Mouse (Mus musculus) heart, embryonic 11.5 days (tissue): ENCODE data around the gene Ndufs6. TPM values are rescaled to one million over a fixed set of nuclear protein-coding genes. Genes with fewer than 3 reads are reported as not detected.
A peak's percentile ranks its signal among the peaks of the same experiment; 100 is the strongest.

Experiments used
- ATAC-seq: fragments of 200-750 bp; cut with Nextera tagmentation; replicated peaks from 2 replicates; pipeline ENCODE4 v1.8.0; 2017; ENCODE audit warnings: moderate library complexity; ENCODE audit not compliant: insufficient number of reproducible peaks, low FRiP score, low TSS enrichment
- H3K27ac ChIP-seq: fragments of 300-500 bp; sonication (generic); 2 replicates; pipeline ENCODE4 v1.5.1; 2014; ENCODE audit warnings: mild to moderate bottlenecking, low read depth, low read length
- H3K27me3 ChIP-seq: fragments of 300-500 bp; sonication (generic); 2 replicates; pipeline ENCODE4 v1.6.1; 2014; ENCODE audit warnings: mild to moderate bottlenecking, low read length, mixed read lengths; ENCODE audit not compliant: control insufficient read depth, insufficient read depth
- H3K36me3 ChIP-seq: fragments of 300-500 bp; sonication (generic); 2 replicates; pipeline ENCODE4 v1.6.1; 2014; ENCODE audit warnings: mild to moderate bottlenecking, low read length, moderate library complexity, mixed read lengths; ENCODE audit not compliant: control insufficient read depth, insufficient read depth
- H3K4me1 ChIP-seq: fragments of 300-500 bp; sonication (generic); 2 replicates; pipeline ENCODE4 v1.6.1; 2014; ENCODE audit warnings: low read length; ENCODE audit not compliant: control insufficient read depth, insufficient read depth
- H3K4me2 ChIP-seq: fragments of 300-500 bp; sonication (generic); 2 replicates; pipeline ENCODE4 v1.6.1; 2014; ENCODE audit warnings: mild to moderate bottlenecking, moderate library complexity
- H3K4me3 ChIP-seq: fragments of 300-500 bp; sonication (generic); 2 replicates; pipeline ENCODE4 v1.5.1; 2014; ENCODE audit warnings: low read depth, low read length
- H3K9ac ChIP-seq: fragments of 300-500 bp; sonication (generic); 2 replicates; pipeline ENCODE4 v1.6.1; 2014; ENCODE audit warnings: mild to moderate bottlenecking, low read depth, low read length, moderate library complexity
- H3K9me3 ChIP-seq: fragments of 300-500 bp; sonication (generic); replicated peaks from 2 replicates; pipeline ENCODE4 v1.6.1; 2016; ENCODE audit warnings: low read length; ENCODE audit not compliant: control insufficient read depth
- WGBS: fragments of 180-500 bp; shearing (Covaris S2); extraction: QIAGEN DNeasy Blood & Tissue Kit; methylation state at CpG from one replicate; pipeline ENCODE4 v1.1.7; 2014; ENCODE audit not compliant: insufficient replicate concordance; 5-methylcytosine and 5-hydroxymethylcytosine counted together
- polyA plus RNA-seq: library from polyadenylated mRNA; unstranded; fragments of >200 nt; fragmentation: Nextera tagmentation; extraction: Ambion mirVana; gene quantifications from 2 replicates; pipeline ENCODE4 v1.2.1, GENCODE M21; 2014

Gene Ndufs6
- polyA plus RNA-seq, 1 experiment from 2014 or later: 545 TPM

DNA sequence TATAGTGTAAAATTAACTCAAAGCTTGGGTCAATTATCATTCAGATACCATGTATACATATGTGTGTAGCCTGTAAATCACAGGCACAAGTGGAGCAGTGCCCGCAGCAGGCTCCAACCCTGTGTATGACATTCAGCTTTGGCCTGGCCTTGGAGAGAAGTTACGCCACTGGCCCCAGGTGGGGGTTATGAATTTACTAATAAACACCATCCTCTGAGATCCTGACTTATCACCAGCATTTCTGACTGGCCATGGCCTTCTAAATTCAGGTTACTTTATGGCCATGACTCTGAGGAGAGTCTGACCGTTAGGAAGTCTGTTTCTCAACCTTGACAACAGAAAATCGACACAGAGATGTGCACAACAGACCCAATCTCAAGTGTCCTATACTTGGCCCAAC lies 4.9 kb downstream of the Ndufs6 start:
- Histone ChIP-seq H3K4me3 (no peak overlapping the region), H3K36me3 (peaks cover 27% of the 10 kb centered on the region), H3K9ac (no peak overlapping the region), H3K9me3 (no peaks in the 10 kb centered on the region), H3K4me2 (no peak overlapping the region), H3K27me3 (no peaks in the 10 kb centered on the region), H3K27ac (no peak overlapping the region), H3K4me1 (peaks cover 11% of the 10 kb centered on the region)
- no peak for ATAC-seq
- WGBS: 90% methylated on average over 4 of the region's 4 CpGs

DNA sequence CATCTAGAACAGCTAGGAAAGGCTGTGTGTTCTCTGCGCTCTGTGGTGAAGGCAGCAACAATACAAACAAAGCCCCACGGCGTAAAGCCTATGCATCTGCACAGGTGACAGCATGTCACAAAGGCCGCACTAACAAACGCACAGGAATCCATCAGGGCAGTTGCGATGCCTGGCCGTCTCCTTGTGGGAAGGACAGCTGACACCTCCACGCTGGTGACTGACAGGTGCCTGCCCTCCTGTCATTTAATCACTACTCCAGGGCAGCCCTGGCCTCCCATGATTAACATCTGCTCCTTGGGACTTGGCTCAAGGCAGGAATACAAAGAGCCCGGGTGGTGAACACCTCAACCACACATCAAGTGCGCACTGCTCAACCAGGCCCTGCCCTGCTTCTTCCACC lies 5.7 kb downstream of the Ndufs6 start:
- no peak for ATAC-seq
- Histone ChIP-seq H3K4me1 (peaks cover 11% of the 10 kb centered on the region), H3K9ac (no peak overlapping the region), H3K4me3 (no peak overlapping the region), H3K9me3 (no peaks in the 10 kb centered on the region), H3K36me3 (peaks cover 34% of the 10 kb centered on the region), H3K4me2 (no peak overlapping the region), H3K27me3 (no peaks in the 10 kb centered on the region), H3K27ac (no peak overlapping the region)
- WGBS: 83% methylated on average over 10 of the region's 10 CpGs

DNA sequence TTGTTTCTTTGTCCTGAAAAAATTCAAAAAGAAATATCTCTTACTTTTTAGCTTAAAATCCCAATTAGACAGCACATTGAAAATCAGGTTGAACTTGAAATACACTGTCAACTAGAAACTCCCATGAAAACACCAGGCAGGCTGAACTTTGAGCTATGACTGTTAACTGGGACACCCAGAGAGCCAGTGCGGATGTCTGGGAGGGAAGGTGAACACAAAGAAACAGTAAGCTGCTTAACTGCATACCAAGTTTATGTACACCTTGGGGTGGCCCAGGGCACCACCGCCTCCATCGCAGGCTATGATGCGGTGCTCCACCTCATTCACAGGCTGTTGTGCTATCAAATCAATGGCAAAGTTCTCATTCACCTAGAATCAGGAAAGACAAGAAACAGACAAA lies 8.3 kb downstream of the Ndufs6 start:
- Histone ChIP-seq H3K4me1 (peaks cover 10% of the 10 kb centered on the region; the same call in 1 of the 2 replicates), H3K9ac (no peak overlapping the region), H3K4me2 (no peak overlapping the region), H3K27me3 (no peaks in the 10 kb centered on the region), H3K9me3 (no peaks in the 10 kb centered on the region), H3K27ac (no peak overlapping the region), H3K4me3 (no peak overlapping the region), H3K36me3 (peaks cover 39% of the 10 kb centered on the region)
- ATAC-seq: no peak
- 93% methylated on average over 4 of the region's 4 CpGs for WGBS

DNA sequence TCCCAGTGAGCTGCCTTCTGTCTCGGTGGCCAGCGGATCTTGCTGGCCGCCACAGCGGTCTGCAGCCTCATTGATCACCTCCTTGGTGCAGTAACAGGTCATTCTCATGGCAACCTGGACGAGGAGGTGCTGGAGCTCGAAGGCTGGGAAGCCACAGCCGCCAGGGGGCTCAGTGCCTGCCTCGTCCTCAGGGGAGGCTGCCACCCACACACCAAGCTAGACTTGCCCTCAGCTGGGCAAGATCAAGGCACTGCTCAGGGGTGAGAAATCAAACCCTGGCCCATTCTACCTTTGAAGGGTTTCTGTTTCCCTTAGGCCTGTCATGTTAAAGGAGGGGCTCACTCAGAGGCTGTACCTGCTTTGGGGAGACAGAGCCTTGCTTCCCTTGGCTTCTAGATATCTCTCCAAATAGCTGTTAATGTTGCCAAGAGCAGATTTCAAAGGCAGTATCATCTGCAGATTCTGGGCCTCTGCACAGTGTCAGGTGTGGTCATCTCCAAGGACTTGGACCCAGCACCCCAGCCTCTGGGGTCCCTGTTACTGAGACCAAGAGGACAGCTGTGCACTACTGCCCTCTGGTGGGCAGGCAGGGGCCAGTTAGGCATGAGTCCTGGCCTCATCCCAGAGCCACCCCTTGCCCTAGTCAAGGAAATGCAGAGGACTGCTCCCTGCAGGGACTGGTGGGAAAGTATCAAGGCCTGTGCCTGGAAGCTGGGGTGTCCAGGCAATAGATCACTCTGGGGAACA lies 18.0 kb downstream of the Ndufs6 start:
- ATAC-seq: peak; percentile 63; the same call in 1 of the 2 replicates
- 23% methylated on average over 8 of the region's 8 CpGs for WGBS
- H3K27ac ChIP-seq: no peak overlapping the region

DNA sequence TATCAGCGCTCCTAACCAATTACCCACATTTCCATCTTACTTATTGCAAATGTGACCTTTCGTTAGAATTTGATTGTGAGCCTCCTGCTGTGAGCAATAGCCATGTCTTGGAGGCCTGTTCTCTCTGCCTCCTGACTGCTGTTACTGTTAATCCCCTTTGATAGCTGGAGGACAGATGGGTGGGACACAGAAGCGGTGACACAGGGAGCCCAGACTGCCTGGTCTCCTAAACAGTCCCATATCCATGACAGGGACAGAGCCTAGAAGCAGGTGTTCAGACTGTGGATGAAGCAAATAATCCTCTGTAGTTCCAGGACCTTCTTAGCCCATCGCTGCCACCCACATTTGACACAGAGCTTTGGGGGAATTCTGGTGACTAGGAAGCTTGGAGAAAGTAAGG lies 21.9 kb downstream of the Ndufs6 start:
- H3K9me3 ChIP-seq: no peaks in the 10 kb centered on the region
- no peak overlapping the region; the same call in 1 of the 2 replicates for H3K9ac ChIP-seq
- no peak overlapping the region for H3K4me2 ChIP-seq
- no peak for ATAC-seq
- no peak overlapping the region for H3K4me3 ChIP-seq
- H3K27ac ChIP-seq: peak overlapping the region; percentile 85; the same call in 1 of the 2 replicates
- H3K27me3 ChIP-seq: peaks cover 5% of the 10 kb centered on the region; the same call in 1 of the 2 replicates
- H3K36me3 ChIP-seq: no peaks in the 10 kb centered on the region
- peaks cover 29% of the 10 kb centered on the region for H3K4me1 ChIP-seq
- WGBS: 63% methylated on average over 4 of the region's 4 CpGs

More for the DNA sequence above, 18.0 kb downstream of the Ndufs6 start:
- Histone ChIP-seq H3K4me1 (peaks cover 17% of the 10 kb centered on the region; the same call in 1 of the 2 replicates), H3K9ac (no peak overlapping the region), H3K9me3 (no peaks in the 10 kb centered on the region), H3K36me3 (no peaks in the 10 kb centered on the region), H3K27me3 (peaks cover 8% of the 10 kb centered on the region; the same call in 1 of the 2 replicates), H3K4me2 (no peak overlapping the region), H3K4me3 (no peak overlapping the region)

DNA sequence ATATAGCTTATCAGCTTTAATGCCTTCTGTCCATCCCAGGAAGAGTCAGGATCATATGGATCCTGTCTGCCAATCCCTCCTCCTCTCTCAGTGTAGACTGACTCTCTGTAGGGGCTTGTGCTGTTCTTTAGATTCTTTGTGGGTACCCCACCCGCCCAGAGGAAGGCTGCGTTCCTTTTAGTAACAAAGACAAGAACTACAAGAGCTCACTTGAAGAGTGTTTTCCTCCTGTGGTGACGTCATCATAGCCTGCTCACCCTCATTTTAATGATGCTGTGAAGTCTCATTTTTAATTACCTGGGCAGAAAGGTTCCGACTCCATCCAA lies 22.3 kb downstream of the Ndufs6 start:
- ATAC-seq: no peak
- 48% methylated on average over 4 of the region's 4 CpGs for WGBS
- H3K27me3 ChIP-seq: peaks cover 5% of the 10 kb centered on the region; the same call in 1 of the 2 replicates
- H3K9me3 ChIP-seq: no peaks in the 10 kb centered on the region
- no peak overlapping the region for H3K4me2 ChIP-seq
- H3K9ac ChIP-seq: no peak overlapping the region; the same call in 1 of the 2 replicates
- H3K27ac ChIP-seq: peak overlapping the region; percentile 85
- H3K4me3 ChIP-seq: no peak overlapping the region
- H3K4me1 ChIP-seq: peaks cover 29% of the 10 kb centered on the region
- H3K36me3 ChIP-seq: no peaks in the 10 kb centered on the region

DNA sequence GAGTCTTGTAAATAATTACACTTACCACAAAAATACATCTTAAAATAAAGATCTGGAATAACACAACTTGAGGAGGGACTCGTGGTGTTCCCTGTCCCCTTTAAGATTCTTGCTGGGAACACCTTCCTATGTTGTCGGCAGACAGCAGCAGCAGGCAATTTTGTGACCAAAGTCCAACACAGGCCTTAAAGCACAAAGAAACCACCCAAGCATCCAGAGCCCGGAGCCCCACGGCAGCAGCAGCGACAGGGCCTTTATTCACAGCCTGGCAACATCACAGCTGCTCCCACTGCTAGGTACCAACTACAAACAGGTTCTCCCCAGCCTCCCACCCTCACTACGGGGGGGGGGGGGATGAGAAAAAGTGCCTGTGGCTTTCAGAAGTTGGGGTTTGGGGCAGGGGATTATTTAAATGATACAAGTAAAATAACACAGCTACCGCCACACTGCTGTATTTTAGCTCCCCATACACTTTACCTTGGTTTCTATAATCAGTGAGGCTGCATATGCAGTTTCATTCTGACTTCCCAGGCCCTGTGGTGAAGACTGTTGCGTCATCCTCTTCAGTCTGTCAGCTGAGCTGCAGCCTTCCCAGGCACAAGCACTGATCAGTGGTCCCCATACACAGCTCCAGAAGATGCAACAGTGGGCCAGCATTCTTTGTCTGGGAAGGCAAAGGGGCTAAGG lies 22.8 kb downstream of the Ndufs6 start:
- H3K27ac ChIP-seq: peak overlapping the region; percentile 85; the same call in 1 of the 2 replicates
- peaks cover 30% of the 10 kb centered on the region for H3K4me1 ChIP-seq
- 50% methylated on average over 8 of the region's 8 CpGs for WGBS
- H3K9me3 ChIP-seq: no peaks in the 10 kb centered on the region
- H3K9ac ChIP-seq: peak overlapping the region; percentile 34; the same call in 1 of the 2 replicates
- no peak for ATAC-seq
- no peaks in the 10 kb centered on the region for H3K36me3 ChIP-seq
- no peak overlapping the region for H3K4me2 ChIP-seq
- H3K27me3 ChIP-seq: peaks cover 5% of the 10 kb centered on the region; the same call in 1 of the 2 replicates
- no peak overlapping the region for H3K4me3 ChIP-seq

DNA sequence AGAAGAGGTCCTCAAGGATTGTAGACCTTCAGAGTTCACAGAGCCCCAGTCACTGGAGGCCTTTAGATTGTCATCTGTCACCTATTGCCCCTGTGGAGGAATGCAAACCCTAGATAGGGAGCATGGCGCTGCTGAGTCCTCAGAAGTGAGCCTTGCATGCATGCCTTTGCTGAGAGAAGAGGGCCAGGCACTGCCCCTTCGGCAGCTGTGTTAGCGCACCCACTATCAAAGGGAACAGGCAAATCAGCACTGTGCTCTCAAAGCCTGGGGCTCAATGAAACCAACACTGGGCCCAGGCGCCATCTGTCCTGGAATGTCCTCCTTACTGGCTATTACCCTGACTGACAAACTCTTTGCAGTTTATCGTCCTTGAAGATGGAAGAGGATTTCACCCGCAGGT lies 23.6 kb downstream of the Ndufs6 start:
- H3K4me1 ChIP-seq: peaks cover 31% of the 10 kb centered on the region
- no peaks in the 10 kb centered on the region for H3K9me3 ChIP-seq
- H3K27me3 ChIP-seq: peaks cover 5% of the 10 kb centered on the region; the same call in 1 of the 2 replicates
- no peak overlapping the region for H3K4me2 ChIP-seq
- 29% methylated on average over 6 of the region's 6 CpGs for WGBS
- no peak overlapping the region for H3K4me3 ChIP-seq
- H3K36me3 ChIP-seq: no peaks in the 10 kb centered on the region
- no peak overlapping the region for H3K9ac ChIP-seq
- ATAC-seq: peak; percentile 43; the same call in 1 of the 2 replicates
- peak overlapping the region; percentile 85 for H3K27ac ChIP-seq
